Mouse (Mus musculus) monocyte, adult 59 days (primary cell): ENCODE data around the gene Tab1. TPM values are rescaled to one million over a fixed set of nuclear protein-coding genes. Genes with fewer than 3 reads are reported as not detected.

Experiments
- total RNA-seq, 2 experiments: library from RNA; stranded (reverse); gene quantifications; one replicate each; pipeline ENCODE4 v1.2.4; 2023

Tab1 gene
- 10 to 100 TPM; 17.3 to 19.0 TPM for total RNA-seq

GRCm38 (mm10) chr15:80132993-80133586 is at the start of gene Tab1:
Gene Tab1, plus strand, starts transcription at chr15:80133127.

GRCm38 (mm10) chr15:80091121-80091955 is 41.6 kb upstream of the Tab1 start, which contains the start of the genes Syngr1 and Rpl3:
Gene Syngr1, plus strand, starts transcription at chr15:80091334.
Gene Rpl3, minus strand, starts transcription at chr15:80091868.

GRCm38 (mm10) chr15:80173001-80173771 is 40.3 kb downstream of the Tab1 start, which contains the start of gene Mgat3:
Gene Mgat3, plus strand, starts transcription at chr15:80173721.

Other genes starting within 250 kb of the Tab1 start
- 10 to 100 TPM; 65.2 to 79.8 TPM for gene Apobec3, start 241.5 kb upstream of the Tab1 start, total RNA-seq
- gene Cbx7, start 162.0 kb upstream of the Tab1 start, total RNA-seq = 10 to 100 TPM; 20.0 to 22.0 TPM
- gene Pdgfb, start 118.2 kb upstream of the Tab1 start, total RNA-seq = 10 to 100 TPM; 55.6 to 68.4 TPM
- not detected for gene Syngr1, start 41.8 kb upstream of the Tab1 start, total RNA-seq
- 100 to 1,000 TPM; 625 to 720 TPM for gene Rpl3, start 41.3 kb upstream of the Tab1 start, total RNA-seq
- gene Mgat3, start 40.6 kb downstream of the Tab1 start, total RNA-seq = under 1 TPM in 1 of 2 experiments, not detected in 1; 0.10 TPM
- 10 to 100 TPM; 35.5 to 40.5 TPM for gene Mief1, start 100.9 kb downstream of the Tab1 start, total RNA-seq
- gene AC140267.1, start 102.7 kb downstream of the Tab1 start, total RNA-seq = 10 to 100 TPM in 1 of 2 experiments, not detected in 1; 17.9 TPM
- 100 to 1,000 TPM; 428 to 441 TPM for gene Atf4, start 122.1 kb downstream of the Tab1 start, total RNA-seq
- gene Rps19bp1, start 131.2 kb downstream of the Tab1 start, total RNA-seq = 10 to 100 TPM; 17.5 to 20.5 TPM
- under 1 TPM; 0.06 to 0.21 TPM for gene Cacna1i, start 154.1 kb downstream of the Tab1 start, total RNA-seq